ENCODE assay signal across 8 mouse cellular contexts in the genomic region with DNA sequence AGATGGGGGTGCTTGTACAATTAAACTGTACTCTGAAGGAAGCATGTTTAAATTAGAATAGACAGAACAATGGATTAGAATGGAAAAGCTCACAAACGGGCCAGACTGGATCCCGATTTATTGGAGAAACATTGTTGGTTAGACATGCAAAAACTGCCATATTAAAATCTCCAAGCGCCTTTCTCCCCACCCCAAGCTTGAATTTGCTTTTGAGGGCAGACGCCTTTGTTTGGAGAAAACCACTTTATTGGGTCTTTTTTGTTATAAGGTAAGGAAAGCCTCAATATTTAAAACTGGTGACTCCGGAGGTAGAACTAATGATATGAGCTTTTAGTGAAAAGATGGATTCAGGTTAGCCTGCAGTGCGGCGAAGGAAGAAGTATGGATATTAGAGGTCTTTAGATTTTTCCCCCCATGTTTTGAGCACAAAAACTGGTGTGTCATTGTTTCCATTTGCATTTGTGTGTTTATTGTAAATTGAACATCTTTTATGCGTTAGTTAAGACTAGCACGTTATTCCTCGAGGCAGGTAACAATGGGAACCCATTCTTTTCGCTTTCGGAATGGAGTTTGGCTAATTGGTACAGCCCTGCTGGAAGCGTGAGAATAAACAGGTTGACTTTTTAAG. TPM values are rescaled to one million over a fixed set of nuclear protein-coding genes. Genes with fewer than 3 reads are reported as not detected.
A peak's percentile ranks its signal among the peaks of the same experiment; 100 is the strongest.
DNase-seq lines count a peak whose midpoint lies in the region; ATAC-seq lines count a peak whose summit lies in the region.

No protein-coding gene starts in this region.

- 0 out of 2 replicates have a peak, but pooled peaks cover 4% of the 10 kb centered on the region for H3K9me3 ChIP-seq in heart, embryonic 12.5 days (replicated peaks)
- H3K9me3 ChIP-seq in intestine, embryonic 16.5 days (ENCODE audit: control insufficient read depth, low read length): no peaks in the 10 kb centered on the region
- no peaks in the 10 kb centered on the region for H3K9me3 ChIP-seq in neural tube, embryonic 15.5 days (replicated peaks)

- H3K4me2 ChIP-seq in heart, embryonic 12.5 days: peak overlapping the region; percentile 66
- peak overlapping the region; percentile 52 for H3K4me2 ChIP-seq in intestine, embryonic 16.5 days (ENCODE audit: low read depth, low read length)
- peak overlapping the region; percentile 53 for H3K4me2 ChIP-seq in neural tube, embryonic 15.5 days

- no peak for DNase-seq in heart, postnatal 25 days (ENCODE audit: low spot score)
- DNase-seq in 3T3-L1 (ENCODE audit: low read depth, low spot score) (peak; percentile 29), MN1 (ENCODE audit: low spot score) (no peak)
- peak; percentile 12 to 16 for DNase-seq in cerebellum, postnatal 14 days
- DNase-seq in gastrocnemius, postnatal 36 days: no peak

- intact Hi-C loops in heart, postnatal 25 days (cut with DNase I): loop anchor here (5.0 kb wide), 1 partner anchor 200 kb away; a partner anchor contains a TSS
- intact Hi-C loops in gastrocnemius, postnatal 36 days (cut with DNase I): loop anchor here (10.0 kb wide), 1 partner anchor 278 kb away; a partner anchor contains a TSS

- ATAC-seq in heart, embryonic 12.5 days (ENCODE audit: insufficient number of reproducible peaks, low FRiP score): no peak
- ATAC-seq in intestine, embryonic 16.5 days: no peak
- ATAC-seq in neural tube, embryonic 15.5 days (ENCODE audit: low FRiP score): no peak

- peak overlapping the region; percentile 90 for H3K27ac ChIP-seq in heart, embryonic 12.5 days (ENCODE audit: poor library complexity, severe bottlenecking)
- peak overlapping the region; percentile 85 for H3K27ac ChIP-seq in intestine, embryonic 16.5 days (ENCODE audit: low read length)
- H3K27ac ChIP-seq in neural tube, embryonic 15.5 days (replicated peaks): peak overlapping the region; percentile 89

- 19% methylated on average over 13 of the region's 13 CpGs for WGBS in heart, embryonic 12.5 days
- 17% methylated on average over 13 of the region's 13 CpGs for WGBS in intestine, embryonic 16.5 days
- whole genome bisulfite sequencing in neural tube, embryonic 15.5 days: 23% methylated on average over 13 of the region's 13 CpGs

- peak overlapping the region; percentile 45 for H3K9ac ChIP-seq in heart, embryonic 12.5 days
- peak overlapping the region; percentile 62 for H3K9ac ChIP-seq in intestine, embryonic 16.5 days (ENCODE audit: low read depth, low read length)
- H3K9ac ChIP-seq in neural tube, embryonic 15.5 days (replicated peaks): peak overlapping the region; percentile 59

- H3K36me3 ChIP-seq in heart, embryonic 12.5 days: no peaks in the 10 kb centered on the region
- H3K36me3 ChIP-seq in intestine, embryonic 16.5 days (ENCODE audit: control insufficient read depth, insufficient read depth, low read length): no peaks in the 10 kb centered on the region
- H3K36me3 ChIP-seq in neural tube, embryonic 15.5 days: no peaks in the 10 kb centered on the region

- no peaks in the 10 kb centered on the region for H3K27me3 ChIP-seq in heart, embryonic 12.5 days (replicated peaks)
- H3K27me3 ChIP-seq in intestine, embryonic 16.5 days (replicated peaks; ENCODE audit: control insufficient read depth, insufficient read depth, low read length): peaks cover 4% of the 10 kb centered on the region; the same call in 1 of the 2 replicates
- no peaks in the 10 kb centered on the region for H3K27me3 ChIP-seq in neural tube, embryonic 15.5 days (replicated peaks)

- peak overlapping the region; percentile 45 for H3K4me3 ChIP-seq in heart, embryonic 12.5 days
- peak overlapping the region; percentile 46 for H3K4me3 ChIP-seq in intestine, embryonic 16.5 days (ENCODE audit: low read length)
- peak overlapping the region; percentile 52 for H3K4me3 ChIP-seq in neural tube, embryonic 15.5 days (replicated peaks)

- H3K4me1 ChIP-seq in heart, embryonic 12.5 days (replicated peaks): no peaks in the 10 kb centered on the region
- H3K4me1 ChIP-seq in intestine, embryonic 16.5 days (ENCODE audit: control insufficient read depth, insufficient read depth, low read length): no peaks in the 10 kb centered on the region
- peaks cover 4% of the 10 kb centered on the region; the same call in 1 of the 2 replicates for H3K4me1 ChIP-seq in neural tube, embryonic 15.5 days

RNA-seq across cellular contexts. Expression of a gene that starts 1.8 kb away (rescaled TPM):
- 41.9 and 47.5 TPM in 2 replicates for polyA plus RNA-seq in heart, embryonic 12.5 days (2016; fragmentation: Nextera tagmentation; extraction: Ambion mirVana)
- total RNA-seq in heart, postnatal 25 days (2021): 100 to 1,000 TPM; 153 to 169 TPM
- 24.5 and 30.1 TPM in 2 replicates for polyA plus RNA-seq in intestine, embryonic 16.5 days (2015; fragmentation: Nextera tagmentation; extraction: Ambion mirVana)
- 46.8 and 50.9 TPM in 2 replicates for polyA plus RNA-seq in neural tube, embryonic 15.5 days (2015; fragmentation: Nextera tagmentation; extraction: Ambion mirVana)
- total RNA-seq in gastrocnemius, postnatal 36 days (2021): 100 to 1,000 TPM; 106 to 117 TPM

Comparison
In these comparisons a context has a peak if more than half of its experiments do, and no peak if none do; other contexts are left out.
1. DNase-seq: peak in 3T3-L1 (single experiment) and cerebellum, postnatal 14 days (2 of 2); none in heart, postnatal 25 days (single experiment), MN1 (single experiment) and gastrocnemius, postnatal 36 days (0 of 2).
2. Peak in every context shown above with its lines, with median percentiles within 50 percentile points of each other: H3K27ac ChIP-seq, H3K4me2 ChIP-seq, H3K4me3 ChIP-seq and H3K9ac ChIP-seq.